Mouse (Mus musculus): Measurements from ENCODE around the gene Cpeb1.

DNA sequence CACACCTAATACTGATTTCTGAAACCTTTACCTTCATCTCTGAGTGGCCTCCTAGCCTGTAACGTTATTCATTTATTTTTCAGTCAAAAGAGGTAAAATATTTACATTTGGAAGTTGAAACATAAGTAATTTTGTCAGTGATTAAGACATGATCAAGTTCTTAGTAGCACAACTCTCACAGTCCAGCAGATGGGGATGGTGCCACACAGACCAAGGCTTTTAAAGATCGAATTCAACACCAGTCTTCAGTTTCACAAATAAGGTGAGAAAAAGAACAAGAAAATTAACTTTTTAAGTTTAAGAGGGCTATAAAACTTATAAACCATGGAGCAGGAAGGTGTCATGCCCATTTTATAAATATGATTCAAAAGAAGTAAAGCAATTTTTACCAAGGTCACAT, 56.3 kb downstream of the Cpeb1 start:
- TF ChIP-seq TAL1 (IDR thresholded peaks at IDR 0.05; ENCODE audit: low read length) = no peak
- TF ChIP-seq GATA1 (IDR thresholded peaks at IDR 0.05; ENCODE audit: low read length) = no peak
